Mouse (Mus musculus) midbrain, embryonic 10.5 days (tissue): ENCODE data around the gene Apip. TPM values are rescaled to one million over a fixed set of nuclear protein-coding genes. Genes with fewer than 3 reads are reported as not detected.

ENCODE experiments used
- DNase-seq: peaks from one replicate; pipeline ENCODE4 v3.0.0-alpha.2; 2017; ENCODE audit warnings: low spot score
- H3K27ac ChIP-seq: fragments of 300-500 bp; sonication (generic); replicated peaks from 2 replicates; pipeline ENCODE4 v1.5.1; 2016; ENCODE audit warnings: mild to moderate bottlenecking
- H3K27me3 ChIP-seq: fragments of 300-500 bp; sonication (generic); 2 replicates; pipeline ENCODE4 v1.6.1; 2016; ENCODE audit warnings: low read depth, mild to moderate bottlenecking; ENCODE audit not compliant: poor library complexity, severe bottlenecking
- H3K36me3 ChIP-seq: fragments of 300-500 bp; sonication (generic); 2 replicates; pipeline ENCODE4 v1.6.1; 2016; ENCODE audit warnings: mild to moderate bottlenecking, moderate library complexity
- H3K4me1 ChIP-seq: fragments of 300-500 bp; sonication (generic); 2 replicates; pipeline ENCODE4 v1.6.1; 2016
- H3K4me3 ChIP-seq: fragments of 300-500 bp; sonication (generic); 2 replicates; pipeline ENCODE4 v1.5.1; 2016; ENCODE audit warnings: mild to moderate bottlenecking, moderate library complexity
- H3K9me3 ChIP-seq: fragments of 300-500 bp; sonication (generic); replicated peaks from 2 replicates; pipeline ENCODE4 v1.6.1; 2016; ENCODE audit warnings: mild to moderate bottlenecking
- WGBS: fragments of 180-500 bp; shearing (Covaris S2); methylation state at CpG from one replicate; pipeline ENCODE4 v1.1.7; 2016; 5-methylcytosine and 5-hydroxymethylcytosine counted together
- polyA plus RNA-seq: library from polyadenylated mRNA; unstranded; fragments of >200 nt; fragmentation: Nextera tagmentation; extraction: Ambion mirVana; gene quantifications from 2 replicates; pipeline ENCODE4 v1.2.1, GENCODE M21; 2016

The Apip gene
- polyA plus RNA-seq, 1 experiment from 2014 or later: 64.5 TPM

- Histone ChIP-seq H3K36me3 (no peaks in the 10 kb centered on the region), H3K27ac (no peak overlapping the region), H3K4me3 (no peak overlapping the region), H3K4me1 (no peaks in the 10 kb centered on the region), H3K27me3 (no peaks in the 10 kb centered on the region), H3K9me3 (no peaks in the 10 kb centered on the region)
- DNase-seq: no peak
- 85% methylated on average over 5 of the region's 5 CpGs for WGBS
Measured at GRCm38 (mm10) chr2:103117212-103117611, 43.7 kb downstream of the Apip start.

- WGBS: 77% methylated on average over 6 of the region's 6 CpGs
- DNase-seq: no peak
- no peaks in the 10 kb centered on the region for H3K36me3 ChIP-seq
- no peaks in the 10 kb centered on the region for H3K27me3 ChIP-seq
- no peak overlapping the region for H3K27ac ChIP-seq
- H3K4me1 ChIP-seq: no peaks in the 10 kb centered on the region
- no peak overlapping the region for H3K4me3 ChIP-seq
- no peaks in the 10 kb centered on the region for H3K9me3 ChIP-seq
Measured at GRCm38 (mm10) chr2:103118324-103119196, 45.1 kb downstream of the Apip start.

- Histone ChIP-seq H3K27me3 (no peaks in the 10 kb centered on the region), H3K36me3 (no peaks in the 10 kb centered on the region), H3K4me3 (no peak overlapping the region), H3K9me3 (no peaks in the 10 kb centered on the region), H3K4me1 (no peaks in the 10 kb centered on the region), H3K27ac (no peak overlapping the region)
- DNase-seq: no peak
- 88% methylated on average over 7 of the region's 7 CpGs for WGBS
Measured at GRCm38 (mm10) chr2:103119197-103119854, 45.9 kb downstream of the Apip start.

GRCm38 (mm10) chr2:103129676-103130075, 56.2 kb downstream of the Apip start:
- Histone ChIP-seq H3K27ac (no peak overlapping the region), H3K36me3 (no peaks in the 10 kb centered on the region), H3K4me3 (no peak overlapping the region), H3K4me1 (no peaks in the 10 kb centered on the region), H3K27me3 (no peaks in the 10 kb centered on the region), H3K9me3 (no peaks in the 10 kb centered on the region)
- 90% methylated on average over 2 of the region's 2 CpGs for WGBS
- DNase-seq: no peak

- H3K4me3 ChIP-seq: no peak overlapping the region
- no peaks in the 10 kb centered on the region for H3K27me3 ChIP-seq
- H3K9me3 ChIP-seq: no peaks in the 10 kb centered on the region
- DNase-seq: no peak
- H3K4me1 ChIP-seq: no peaks in the 10 kb centered on the region
- 30% methylated on average over 4 of the region's 4 CpGs for WGBS
- no peak overlapping the region for H3K27ac ChIP-seq
- H3K36me3 ChIP-seq: no peaks in the 10 kb centered on the region
Measured at GRCm38 (mm10) chr2:103131145-103131544, 57.7 kb downstream of the Apip start.

- Histone ChIP-seq H3K4me3 (no peak overlapping the region), H3K36me3 (no peaks in the 10 kb centered on the region), H3K9me3 (no peaks in the 10 kb centered on the region), H3K4me1 (no peaks in the 10 kb centered on the region), H3K27me3 (no peaks in the 10 kb centered on the region), H3K27ac (no peak overlapping the region)
- 72% methylated on average over 8 of the region's 8 CpGs for WGBS
- DNase-seq: no peak
Measured at GRCm38 (mm10) chr2:103138529-103139265, 65.2 kb downstream of the Apip start.

Other genes starting within 250 kb of the Apip start
- gene Cd44, start 172.0 kb upstream of the Apip start, polyA plus RNA-seq: 2.9 and 3.4 TPM in 2 replicates
- 41.3 and 49.3 TPM in 2 replicates for gene Pdhx, start 162 bp upstream of the Apip start, polyA plus RNA-seq
- gene Ehf, start 229.6 kb downstream of the Apip start, polyA plus RNA-seq: not detected in 2 replicates